Mouse (Mus musculus): Measurements from ENCODE around the gene 1700020D05Rik. TPM values are rescaled to one million over a fixed set of nuclear protein-coding genes. Genes with fewer than 3 reads are reported as not detected.

1700020D05Rik gene
- polyA plus RNA-seq, 1 experiment from 2014 or later, result 0.25 TPM

GRCm38 (mm10) chr19:5456922-5457745 is 46.5 kb downstream of the 1700020D05Rik start:
- peak overlapping the region; percentile 87 for H3K27ac ChIP-seq (ENCODE audit: low read length)
- H3K9me3 ChIP-seq (ENCODE audit: control insufficient read depth, low read depth, low read length), result no peaks in the 10 kb centered on the region
- peaks cover 30% of the 10 kb centered on the region for H3K4me1 ChIP-seq (ENCODE audit: control insufficient read depth, insufficient read depth, low read length)
- peak overlapping the region; percentile 74 for H3K4me3 ChIP-seq (ENCODE audit: low read depth, low read length)
- H3K27me3 ChIP-seq (ENCODE audit: control insufficient read depth, insufficient read depth, low read length), result no peaks in the 10 kb centered on the region
- peak overlapping the region; percentile 78 for H3K9ac ChIP-seq (replicated peaks; ENCODE audit: low read depth, low read length)
- ATAC-seq (ENCODE audit: insufficient number of reproducible peaks, insufficient read depth, low FRiP score, low read depth), result peak; percentile 93
- under 1% methylated on average over 70 of the region's 70 CpGs for WGBS
- H3K4me2 ChIP-seq (replicated peaks; ENCODE audit: low read depth, low read length), result peak overlapping the region; percentile 99
- peaks cover 9% of the 10 kb centered on the region; the same call in 1 of the 2 replicates for H3K36me3 ChIP-seq (ENCODE audit: control insufficient read depth, insufficient read depth, low read length)

- ATAC-seq (ENCODE audit: insufficient number of reproducible peaks, insufficient read depth, low FRiP score, low read depth), result no peak
- peak overlapping the region; percentile 74 for H3K4me3 ChIP-seq (ENCODE audit: low read depth, low read length)
- peak overlapping the region; percentile 99 for H3K4me2 ChIP-seq (replicated peaks; ENCODE audit: low read depth, low read length)
- H3K9me3 ChIP-seq (ENCODE audit: control insufficient read depth, low read depth, low read length), result no peaks in the 10 kb centered on the region
- peak overlapping the region; percentile 78 for H3K9ac ChIP-seq (replicated peaks; ENCODE audit: low read depth, low read length)
- peak overlapping the region; percentile 87 for H3K27ac ChIP-seq (ENCODE audit: low read length)
- 4% methylated on average over 26 of the region's 26 CpGs for WGBS
- H3K36me3 ChIP-seq (ENCODE audit: control insufficient read depth, insufficient read depth, low read length), result 0 out of 2 replicates have a peak, but pooled peaks cover 6% of the 10 kb centered on the region
- no peaks in the 10 kb centered on the region for H3K27me3 ChIP-seq (ENCODE audit: control insufficient read depth, insufficient read depth, low read length)
- peaks cover 29% of the 10 kb centered on the region for H3K4me1 ChIP-seq (ENCODE audit: control insufficient read depth, insufficient read depth, low read length)
Measured at GRCm38 (mm10) chr19:5456241-5456921, 47.2 kb downstream of the 1700020D05Rik start.

GRCm38 (mm10) chr19:5455568-5455967 is 48.0 kb downstream of the 1700020D05Rik start:
- Histone ChIP-seq H3K4me3 (ENCODE audit: low read depth, low read length) (peak overlapping the region; percentile 74), H3K36me3 (ENCODE audit: control insufficient read depth, insufficient read depth, low read length) (0 out of 2 replicates have a peak, but pooled peaks cover 6% of the 10 kb centered on the region), H3K27me3 (ENCODE audit: control insufficient read depth, insufficient read depth, low read length) (no peaks in the 10 kb centered on the region), H3K27ac (ENCODE audit: low read length) (peak overlapping the region; percentile 58; the same call in 1 of the 2 replicates), H3K4me1 (ENCODE audit: control insufficient read depth, insufficient read depth, low read length) (peaks cover 24% of the 10 kb centered on the region), H3K9ac (replicated peaks; ENCODE audit: low read depth, low read length) (peak overlapping the region; percentile 78; the same call in 1 of the 2 replicates), H3K9me3 (ENCODE audit: control insufficient read depth, low read depth, low read length) (no peaks in the 10 kb centered on the region), H3K4me2 (replicated peaks; ENCODE audit: low read depth, low read length) (peak overlapping the region; percentile 99)
- no peak for ATAC-seq (ENCODE audit: insufficient number of reproducible peaks, insufficient read depth, low FRiP score, low read depth)
- 50% methylated on average over 8 of the region's 8 CpGs for WGBS

GRCm38 (mm10) chr19:5455037-5455436 is 48.5 kb downstream of the 1700020D05Rik start:
- Histone ChIP-seq H3K27ac (ENCODE audit: low read length) (no peak overlapping the region), H3K4me2 (replicated peaks; ENCODE audit: low read depth, low read length) (peak overlapping the region; percentile 99), H3K9ac (replicated peaks; ENCODE audit: low read depth, low read length) (no peak overlapping the region), H3K27me3 (ENCODE audit: control insufficient read depth, insufficient read depth, low read length) (no peaks in the 10 kb centered on the region), H3K36me3 (ENCODE audit: control insufficient read depth, insufficient read depth, low read length) (0 out of 2 replicates have a peak, but pooled peaks cover 6% of the 10 kb centered on the region), H3K9me3 (ENCODE audit: control insufficient read depth, low read depth, low read length) (no peaks in the 10 kb centered on the region), H3K4me3 (ENCODE audit: low read depth, low read length) (peak overlapping the region; percentile 74), H3K4me1 (ENCODE audit: control insufficient read depth, insufficient read depth, low read length) (peaks cover 24% of the 10 kb centered on the region)
- 80% methylated on average over 12 of the region's 12 CpGs for WGBS
- ATAC-seq (ENCODE audit: insufficient number of reproducible peaks, insufficient read depth, low FRiP score, low read depth), result no peak

Other genes with a start within 250 kb of the 1700020D05Rik start
- gene Pacs1, start 230.7 kb downstream of the 1700020D05Rik start, polyA plus RNA-seq (2014; fragmentation: Nextera tagmentation; extraction: Ambion mirVana), result 23.5 and 23.7 TPM in 2 replicates
- 325 and 343 TPM in 2 replicates for gene Sf3b2, start 208.3 kb downstream of the 1700020D05Rik start, polyA plus RNA-seq (2014; fragmentation: Nextera tagmentation; extraction: Ambion mirVana)
- 3.1 and 3.3 TPM in 2 replicates for gene Gal3st3, start 205.5 kb downstream of the 1700020D05Rik start, polyA plus RNA-seq (2014; fragmentation: Nextera tagmentation; extraction: Ambion mirVana)
- gene Catsper1, start 168.0 kb downstream of the 1700020D05Rik start, polyA plus RNA-seq (2014; fragmentation: Nextera tagmentation; extraction: Ambion mirVana), result not detected in 2 replicates
- gene Cst6, start 154.2 kb downstream of the 1700020D05Rik start, polyA plus RNA-seq (2014; fragmentation: Nextera tagmentation; extraction: Ambion mirVana), result 0.78 and 1.5 TPM in 2 replicates
- gene Eif1ad, start 137.0 kb downstream of the 1700020D05Rik start, polyA plus RNA-seq (2014; fragmentation: Nextera tagmentation; extraction: Ambion mirVana), result 44.3 and 45.9 TPM in 2 replicates
- 434 and 456 TPM in 2 replicates for gene Banf1, start 136.6 kb downstream of the 1700020D05Rik start, polyA plus RNA-seq (2014; fragmentation: Nextera tagmentation; extraction: Ambion mirVana)
- gene Sart1, start 115.1 kb downstream of the 1700020D05Rik start, polyA plus RNA-seq (2014; fragmentation: Nextera tagmentation; extraction: Ambion mirVana), result 56.3 and 65.0 TPM in 2 replicates
- gene Tsga10ip, start 101.3 kb downstream of the 1700020D05Rik start, polyA plus RNA-seq (2014; fragmentation: Nextera tagmentation; extraction: Ambion mirVana), result 2.0 TPM in 1 of 2 replicates, not detected in the other
- 191 and 198 TPM in 2 replicates for gene Drap1, start 78.8 kb downstream of the 1700020D05Rik start, polyA plus RNA-seq (2014; fragmentation: Nextera tagmentation; extraction: Ambion mirVana)
- 35.8 and 39.2 TPM in 2 replicates for gene AI837181, start 78.6 kb downstream of the 1700020D05Rik start, polyA plus RNA-seq (2014; fragmentation: Nextera tagmentation; extraction: Ambion mirVana)
- gene Fosl1, start 56.2 kb downstream of the 1700020D05Rik start, polyA plus RNA-seq (2014; fragmentation: Nextera tagmentation; extraction: Ambion mirVana), result not detected in 2 replicates
- gene Ccdc85b, start 45.9 kb downstream of the 1700020D05Rik start, polyA plus RNA-seq (2014; fragmentation: Nextera tagmentation; extraction: Ambion mirVana), result 6.8 and 7.8 TPM in 2 replicates
- gene Fibp, start 43.2 kb downstream of the 1700020D05Rik start, polyA plus RNA-seq (2014; fragmentation: Nextera tagmentation; extraction: Ambion mirVana), result 126 and 130 TPM in 2 replicates
- gene Ctsw, start 35.3 kb downstream of the 1700020D05Rik start, polyA plus RNA-seq (2014; fragmentation: Nextera tagmentation; extraction: Ambion mirVana), result 1.5 and 2.3 TPM in 2 replicates
- gene Efemp2, start 29.8 kb downstream of the 1700020D05Rik start, polyA plus RNA-seq (2014; fragmentation: Nextera tagmentation; extraction: Ambion mirVana), result 177 and 179 TPM in 2 replicates
- 41.2 and 46.6 TPM in 2 replicates for gene Mus81, start 15.4 kb downstream of the 1700020D05Rik start, polyA plus RNA-seq (2014; fragmentation: Nextera tagmentation; extraction: Ambion mirVana)
- 2,904 and 2,937 TPM in 2 replicates for gene Cfl1, start 13.3 kb downstream of the 1700020D05Rik start, polyA plus RNA-seq (2014; fragmentation: Nextera tagmentation; extraction: Ambion mirVana)
- gene Snx32, start 6.8 kb upstream of the 1700020D05Rik start, polyA plus RNA-seq (2014; fragmentation: Nextera tagmentation; extraction: Ambion mirVana), result 12.4 and 13.0 TPM in 2 replicates
- 11.2 and 11.5 TPM in 2 replicates for gene Ovol1, start 56.9 kb upstream of the 1700020D05Rik start, polyA plus RNA-seq (2014; fragmentation: Nextera tagmentation; extraction: Ambion mirVana)
- gene Ap5b1, start 64.2 kb upstream of the 1700020D05Rik start, polyA plus RNA-seq (2014; fragmentation: Nextera tagmentation; extraction: Ambion mirVana), result 5.5 and 6.1 TPM in 2 replicates
- gene Rnaseh2c, start 98.1 kb upstream of the 1700020D05Rik start, polyA plus RNA-seq (2014; fragmentation: Nextera tagmentation; extraction: Ambion mirVana), result 113 and 119 TPM in 2 replicates
- 30.5 and 37.0 TPM in 2 replicates for gene Kat5, start 106.5 kb upstream of the 1700020D05Rik start, polyA plus RNA-seq (2014; fragmentation: Nextera tagmentation; extraction: Ambion mirVana)
- gene Rela, start 133.7 kb upstream of the 1700020D05Rik start, polyA plus RNA-seq (2014; fragmentation: Nextera tagmentation; extraction: Ambion mirVana), result 49.0 and 52.2 TPM in 2 replicates
- 15.2 and 19.4 TPM in 2 replicates for gene Sipa1, start 159.9 kb upstream of the 1700020D05Rik start, polyA plus RNA-seq (2014; fragmentation: Nextera tagmentation; extraction: Ambion mirVana)
- 20.0 and 21.5 TPM in 2 replicates for gene Map3k11, start 185.0 kb upstream of the 1700020D05Rik start, polyA plus RNA-seq (2014; fragmentation: Nextera tagmentation; extraction: Ambion mirVana)
- gene Pcnx3, start 185.1 kb upstream of the 1700020D05Rik start, polyA plus RNA-seq (2014; fragmentation: Nextera tagmentation; extraction: Ambion mirVana), result 29.8 and 32.1 TPM in 2 replicates
- gene Kcnk7, start 200.6 kb upstream of the 1700020D05Rik start, polyA plus RNA-seq (2014; fragmentation: Nextera tagmentation; extraction: Ambion mirVana), result 0.62 and 0.84 TPM in 2 replicates
- gene Ehbp1l1, start 222.5 kb upstream of the 1700020D05Rik start, polyA plus RNA-seq (2014; fragmentation: Nextera tagmentation; extraction: Ambion mirVana), result 36.7 and 37.4 TPM in 2 replicates
- 92.4 and 98.4 TPM in 2 replicates for gene Fam89b, start 225.9 kb upstream of the 1700020D05Rik start, polyA plus RNA-seq (2014; fragmentation: Nextera tagmentation; extraction: Ambion mirVana)
- 33.8 and 35.2 TPM in 2 replicates for gene Ltbp3, start 237.1 kb upstream of the 1700020D05Rik start, polyA plus RNA-seq (2014; fragmentation: Nextera tagmentation; extraction: Ambion mirVana)